Mouse (Mus musculus): ENCODE results near the gene Slc17a8.

GRCm38 (mm10) chr10:89559351-89559750 is 61.7 kb downstream of the Slc17a8 start:
- no peak for TF ChIP-seq CTCF (IDR thresholded peaks at IDR 0.05 in 2 of 3, conservative IDR thresholded peaks at IDR 0.05 in 1 of 3; ENCODE audit: control insufficient read depth in 1 of 3, insufficient read depth in 1 of 3, low read depth in 2 of 3, low read length in 3 of 3, poor library complexity in 1 of 3, severe bottlenecking in 1 of 3)
- TF ChIP-seq JUND (IDR thresholded peaks at IDR 0.05; ENCODE audit: low read depth, low read length): no peak
- no peak for TF ChIP-seq SMC3 (IDR thresholded peaks at IDR 0.05; ENCODE audit: low read depth, low read length)
- no peak for TF ChIP-seq TAL1 (IDR thresholded peaks at IDR 0.05; ENCODE audit: low read length)
- TF ChIP-seq POLR2A (IDR thresholded peaks at IDR 0.05; ENCODE audit: control insufficient read depth in 1 of 2, insufficient read depth in 1 of 2, low read depth in 1 of 2, low read length in 2 of 2, poor library complexity in 1 of 2): no peak
- TF ChIP-seq CHD2 (IDR thresholded peaks at IDR 0.05; ENCODE audit: low read length): no peak
- no peak for TF ChIP-seq MAX (IDR thresholded peaks at IDR 0.05; ENCODE audit: low read length)
- no peak for TF ChIP-seq ELF1 (IDR thresholded peaks at IDR 0.05; ENCODE audit: low read depth, low read length)
- no peak for TF ChIP-seq NRF1 (IDR thresholded peaks at IDR 0.05; ENCODE audit: insufficient read depth, low read depth, low read length, poor library complexity, severe bottlenecking)
